Mouse (Mus musculus): ENCODE measurements at regions not wholly inside any gene's neighbourhood (a gene's known extent, or its start where the extent isn't known, plus 50 kb on each side); places are given as distances from the start of the nearest gene placed in this dataset.

DNA sequence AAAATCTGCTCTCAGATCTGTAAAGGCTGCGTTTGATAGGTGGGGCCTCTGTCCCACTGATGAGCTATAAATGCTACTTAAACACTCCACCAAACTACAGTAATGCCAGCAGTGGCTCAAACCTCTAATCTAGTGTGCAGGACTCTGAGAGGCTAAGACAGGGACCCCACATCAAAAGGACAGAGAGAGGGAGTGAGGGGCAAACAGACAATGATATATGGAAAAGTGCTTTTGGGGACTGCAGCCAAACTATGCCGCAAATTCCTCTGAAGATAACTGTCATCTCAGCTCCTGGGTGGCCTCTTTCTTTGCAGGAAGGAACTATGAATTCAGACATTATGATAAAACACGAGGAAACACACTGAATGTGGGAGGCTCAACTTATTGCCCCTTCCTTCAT, 138.9 kb upstream of the Ddit4l start:
- peaks cover 3% of the 10 kb centered on the region; the same call in 1 of the 2 replicates for H3K4me1 ChIP-seq (ENCODE audit: control insufficient read depth, insufficient read depth, insufficient read length, low read length)
- H3K27ac ChIP-seq (replicated peaks; ENCODE audit: low read depth, low read length), result no peak overlapping the region
- H3K4me3 ChIP-seq (ENCODE audit: insufficient read depth, low read depth, low read length), result no peak overlapping the region

DNA sequence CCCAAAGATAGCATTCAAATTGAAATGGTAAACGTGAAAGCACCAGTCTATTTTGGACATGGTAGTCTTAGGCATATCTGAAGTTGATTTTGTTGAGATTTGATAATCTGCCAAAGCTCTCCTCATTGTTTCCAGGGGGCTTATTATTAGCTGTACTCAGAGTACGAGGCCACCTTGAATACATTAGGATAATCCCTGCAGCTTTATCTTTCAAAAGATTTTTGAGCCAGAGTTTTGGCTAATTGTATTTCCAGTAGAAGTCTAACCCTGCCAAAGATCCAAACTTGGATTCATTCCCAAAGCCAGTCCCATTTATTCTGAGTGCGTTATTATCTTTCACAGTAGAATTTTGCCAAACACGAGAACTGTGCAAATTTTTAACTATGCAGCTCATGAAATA, 138.4 kb upstream of the Ddit4l start:
- Histone ChIP-seq H3K4me3 (ENCODE audit: insufficient read depth, low read depth, low read length) (no peak overlapping the region), H3K4me1 (ENCODE audit: control insufficient read depth, insufficient read depth, insufficient read length, low read length) (peaks cover 3% of the 10 kb centered on the region; the same call in 1 of the 2 replicates), H3K27ac (replicated peaks; ENCODE audit: low read depth, low read length) (no peak overlapping the region)

DNA sequence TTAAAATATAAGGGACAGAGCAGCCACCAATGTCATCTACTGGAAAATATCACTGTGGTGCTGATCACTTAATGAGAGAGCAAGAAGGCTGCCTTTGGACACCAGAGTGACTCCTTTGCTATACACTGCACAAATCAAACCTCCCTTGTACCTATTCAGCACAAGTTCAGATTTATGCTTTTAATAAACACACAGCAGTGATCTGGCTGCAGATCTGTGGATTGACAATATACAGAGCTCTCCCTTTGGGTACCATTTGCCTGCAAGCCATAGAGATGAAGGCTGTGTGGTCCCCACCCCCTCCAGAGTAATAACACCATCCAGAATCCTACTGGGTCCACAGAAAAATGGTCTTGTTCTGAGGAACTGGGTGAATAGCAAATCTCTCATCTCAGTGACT, 131.8 kb upstream of the Ddit4l start:
- H3K4me1 ChIP-seq (ENCODE audit: control insufficient read depth, insufficient read depth, insufficient read length, low read length), result no peaks in the 10 kb centered on the region
- no peak overlapping the region for H3K4me3 ChIP-seq (ENCODE audit: insufficient read depth, low read depth, low read length)
- H3K27ac ChIP-seq (replicated peaks; ENCODE audit: low read depth, low read length), result no peak overlapping the region

DNA sequence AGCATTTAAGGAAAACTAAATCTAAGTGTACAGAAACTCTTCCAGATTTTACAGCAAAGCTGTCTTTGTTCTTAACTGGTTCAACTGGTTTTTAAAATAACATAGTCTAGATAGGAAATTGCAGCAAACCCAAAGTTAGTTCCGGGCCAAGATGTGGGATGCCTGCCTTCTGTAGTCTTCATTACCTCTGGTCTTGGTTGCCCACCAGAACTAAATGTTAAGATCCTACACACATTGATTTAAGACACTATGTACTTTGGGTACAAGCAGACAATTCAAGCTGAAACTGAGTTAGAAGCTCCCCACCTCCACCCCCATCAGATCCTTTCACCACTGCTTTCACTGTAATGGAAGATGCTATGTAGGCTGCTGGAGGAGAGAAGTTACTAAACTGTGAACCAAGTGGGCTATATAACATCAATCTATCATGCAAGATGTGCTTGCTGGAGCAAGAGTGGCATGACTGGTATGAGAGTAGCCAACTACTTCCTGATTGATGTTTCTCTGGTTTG, 129.8 kb upstream of the Ddit4l start:
- H3K4me1 ChIP-seq (ENCODE audit: control insufficient read depth, insufficient read depth, insufficient read length, low read length), result no peaks in the 10 kb centered on the region
- no peak overlapping the region for H3K27ac ChIP-seq (replicated peaks; ENCODE audit: low read depth, low read length)
- H3K4me3 ChIP-seq (ENCODE audit: insufficient read depth, low read depth, low read length), result no peak overlapping the region

DNA sequence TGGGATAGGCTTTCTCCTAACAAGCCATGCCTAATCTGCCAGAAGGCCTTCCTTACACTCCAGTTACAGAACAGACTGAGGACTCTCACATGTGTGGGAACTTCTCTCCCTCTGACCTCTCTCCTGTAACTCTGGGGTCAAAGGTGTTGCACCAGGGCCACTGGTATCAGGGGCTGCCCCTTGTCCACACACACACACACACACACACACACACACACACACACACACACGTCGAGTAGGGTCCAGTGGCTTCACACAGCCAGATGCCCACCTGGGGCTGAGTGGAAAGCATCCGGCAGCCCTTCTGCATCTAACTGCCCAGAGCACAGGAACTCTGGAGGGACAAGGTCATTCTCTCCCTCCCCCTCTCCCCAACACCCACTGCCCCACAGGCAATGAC, 123.1 kb upstream of the Ddit4l start:
- Histone ChIP-seq H3K4me1 (ENCODE audit: control insufficient read depth, insufficient read depth, insufficient read length, low read length) (no peaks in the 10 kb centered on the region), H3K27ac (replicated peaks; ENCODE audit: low read depth, low read length) (no peak overlapping the region), H3K4me3 (ENCODE audit: insufficient read depth, low read depth, low read length) (no peak overlapping the region)

DNA sequence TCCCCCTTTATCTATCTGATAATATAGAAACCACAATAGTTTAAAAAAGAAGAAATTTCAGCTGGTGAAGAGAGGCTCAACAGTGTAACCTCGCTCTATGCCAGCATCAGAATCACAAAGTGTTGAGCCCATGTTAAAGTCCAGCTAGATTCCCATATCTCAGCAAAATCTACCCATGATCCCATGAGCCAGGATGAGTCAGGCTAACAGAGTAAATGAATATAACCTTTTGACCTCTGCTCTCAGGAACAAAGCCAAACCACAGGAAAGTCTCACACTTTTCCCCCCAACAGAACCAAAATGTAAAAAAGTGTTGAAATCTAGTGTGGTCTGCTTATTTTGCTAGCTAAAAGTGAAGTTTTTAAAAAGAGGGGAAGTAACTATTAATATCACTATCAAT, 110.1 kb upstream of the Ddit4l start:
- Histone ChIP-seq H3K27ac (replicated peaks; ENCODE audit: low read depth, low read length) (no peak overlapping the region), H3K4me1 (ENCODE audit: control insufficient read depth, insufficient read depth, insufficient read length, low read length) (no peaks in the 10 kb centered on the region)

DNA sequence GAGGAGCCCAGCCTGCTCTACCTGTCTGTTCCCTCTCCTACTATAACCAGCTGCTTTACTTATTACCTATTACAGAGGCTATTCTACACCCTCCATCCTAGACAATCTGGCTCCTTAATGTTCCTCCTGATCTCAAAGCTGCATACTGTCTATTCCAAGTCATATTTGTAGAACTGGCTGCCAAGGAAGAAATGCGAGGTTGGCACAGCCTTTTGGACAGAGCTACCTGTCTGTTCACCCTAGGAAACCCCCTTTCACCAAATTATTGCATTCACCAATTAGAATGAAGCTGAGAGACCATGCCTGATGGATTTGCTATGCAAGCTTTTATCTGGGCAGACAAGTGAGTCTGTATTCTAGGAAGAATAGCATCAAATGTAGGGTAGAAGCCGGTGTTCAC, 109.0 kb upstream of the Ddit4l start:
- Histone ChIP-seq H3K27ac (replicated peaks; ENCODE audit: low read depth, low read length) (no peak overlapping the region), H3K4me3 (ENCODE audit: insufficient read depth, low read depth, low read length) (no peak overlapping the region), H3K4me1 (ENCODE audit: control insufficient read depth, insufficient read depth, insufficient read length, low read length) (no peaks in the 10 kb centered on the region)

More for the DNA sequence above, 110.1 kb upstream of the Ddit4l start:
- H3K4me3 ChIP-seq (ENCODE audit: insufficient read depth, low read depth, low read length), result no peak overlapping the region

DNA sequence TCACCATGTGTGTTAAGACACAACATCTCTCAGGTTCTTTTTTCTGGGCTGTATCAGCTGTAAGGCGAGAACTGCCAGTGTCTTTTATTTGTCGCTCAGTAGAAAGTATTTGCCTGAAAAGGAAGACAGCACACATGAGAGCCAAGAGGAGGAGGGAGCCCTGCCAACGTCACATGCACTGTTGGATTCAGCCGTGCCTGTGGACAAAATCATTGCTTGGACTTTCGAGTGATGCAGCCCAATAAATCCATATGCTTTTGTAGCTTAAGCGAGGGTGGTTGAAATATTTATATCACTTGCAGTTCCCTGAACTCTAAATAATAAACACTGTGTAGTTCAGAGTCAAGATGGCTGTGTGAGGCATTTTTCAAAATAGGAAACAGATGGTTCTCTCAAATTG, 108.4 kb upstream of the Ddit4l start:
- Histone ChIP-seq H3K27ac (replicated peaks; ENCODE audit: low read depth, low read length) (no peak overlapping the region), H3K4me3 (ENCODE audit: insufficient read depth, low read depth, low read length) (no peak overlapping the region), H3K4me1 (ENCODE audit: control insufficient read depth, insufficient read depth, insufficient read length, low read length) (no peaks in the 10 kb centered on the region)

DNA sequence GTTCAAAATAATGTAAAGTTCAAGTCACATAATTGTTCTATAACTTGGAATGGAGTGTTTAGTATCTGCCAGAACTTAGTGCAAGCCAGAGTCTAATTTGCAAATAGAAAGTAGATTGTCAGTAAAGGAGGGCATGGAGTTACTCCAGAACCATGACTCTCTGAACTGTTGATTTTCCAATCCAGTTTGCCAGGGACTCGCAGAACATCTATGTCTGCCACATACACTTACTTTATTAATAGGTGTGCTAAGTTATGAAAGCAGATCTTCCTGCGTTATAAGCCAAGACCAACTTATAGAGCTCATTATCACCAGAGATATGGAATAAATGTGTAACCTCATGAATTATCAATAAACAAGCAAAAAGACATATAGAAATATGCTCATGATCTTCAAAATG, 107.2 kb upstream of the Ddit4l start:
- Histone ChIP-seq H3K27ac (replicated peaks; ENCODE audit: low read depth, low read length) (no peak overlapping the region), H3K4me1 (ENCODE audit: control insufficient read depth, insufficient read depth, insufficient read length, low read length) (no peaks in the 10 kb centered on the region), H3K4me3 (ENCODE audit: insufficient read depth, low read depth, low read length) (no peak overlapping the region)

DNA sequence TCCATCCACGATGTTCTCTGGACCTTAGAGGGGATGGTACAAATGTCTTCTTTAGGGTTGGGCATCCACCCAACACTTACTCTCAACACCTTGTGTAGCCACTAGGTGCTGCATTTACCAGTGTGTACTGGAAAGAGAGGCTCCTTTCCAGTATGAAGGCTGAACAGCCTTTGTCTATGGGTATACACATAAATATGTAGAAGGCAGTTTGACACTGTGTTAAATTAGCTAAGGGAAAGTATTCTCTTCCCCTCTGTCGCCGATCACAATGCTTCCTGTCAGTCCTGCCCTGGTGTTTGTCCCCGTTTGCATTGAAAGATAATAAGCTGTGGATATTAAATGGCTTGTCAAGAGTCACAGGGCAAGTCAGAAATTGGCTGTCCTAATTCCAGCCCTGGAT, 104.0 kb upstream of the Ddit4l start:
- Histone ChIP-seq H3K27ac (replicated peaks; ENCODE audit: low read depth, low read length) (no peak overlapping the region), H3K4me3 (ENCODE audit: insufficient read depth, low read depth, low read length) (no peak overlapping the region), H3K4me1 (ENCODE audit: control insufficient read depth, insufficient read depth, insufficient read length, low read length) (no peaks in the 10 kb centered on the region)

DNA sequence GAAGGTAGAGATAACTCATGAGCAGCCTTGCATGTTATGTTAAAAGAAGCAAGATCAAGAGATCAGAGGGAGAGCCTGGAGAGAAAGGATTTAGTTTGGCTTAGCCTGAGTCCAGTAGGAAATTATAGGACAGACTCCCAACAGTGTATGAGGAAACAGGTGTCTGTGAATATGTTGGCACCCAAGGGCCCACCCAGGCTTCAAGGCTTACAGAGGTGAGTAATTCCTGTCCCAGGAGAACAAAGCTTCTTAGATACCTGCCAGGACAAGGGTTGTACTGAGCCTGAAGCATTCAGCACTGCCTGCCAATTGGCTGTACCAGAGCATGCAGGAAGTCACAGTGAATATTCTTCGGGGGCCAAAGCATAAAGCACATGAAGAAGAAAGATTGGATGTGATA, 101.2 kb upstream of the Ddit4l start:
- no peak overlapping the region for H3K27ac ChIP-seq (replicated peaks; ENCODE audit: low read depth, low read length)
- H3K4me3 ChIP-seq (ENCODE audit: insufficient read depth, low read depth, low read length), result no peak overlapping the region
- no peaks in the 10 kb centered on the region for H3K4me1 ChIP-seq (ENCODE audit: control insufficient read depth, insufficient read depth, insufficient read length, low read length)

DNA sequence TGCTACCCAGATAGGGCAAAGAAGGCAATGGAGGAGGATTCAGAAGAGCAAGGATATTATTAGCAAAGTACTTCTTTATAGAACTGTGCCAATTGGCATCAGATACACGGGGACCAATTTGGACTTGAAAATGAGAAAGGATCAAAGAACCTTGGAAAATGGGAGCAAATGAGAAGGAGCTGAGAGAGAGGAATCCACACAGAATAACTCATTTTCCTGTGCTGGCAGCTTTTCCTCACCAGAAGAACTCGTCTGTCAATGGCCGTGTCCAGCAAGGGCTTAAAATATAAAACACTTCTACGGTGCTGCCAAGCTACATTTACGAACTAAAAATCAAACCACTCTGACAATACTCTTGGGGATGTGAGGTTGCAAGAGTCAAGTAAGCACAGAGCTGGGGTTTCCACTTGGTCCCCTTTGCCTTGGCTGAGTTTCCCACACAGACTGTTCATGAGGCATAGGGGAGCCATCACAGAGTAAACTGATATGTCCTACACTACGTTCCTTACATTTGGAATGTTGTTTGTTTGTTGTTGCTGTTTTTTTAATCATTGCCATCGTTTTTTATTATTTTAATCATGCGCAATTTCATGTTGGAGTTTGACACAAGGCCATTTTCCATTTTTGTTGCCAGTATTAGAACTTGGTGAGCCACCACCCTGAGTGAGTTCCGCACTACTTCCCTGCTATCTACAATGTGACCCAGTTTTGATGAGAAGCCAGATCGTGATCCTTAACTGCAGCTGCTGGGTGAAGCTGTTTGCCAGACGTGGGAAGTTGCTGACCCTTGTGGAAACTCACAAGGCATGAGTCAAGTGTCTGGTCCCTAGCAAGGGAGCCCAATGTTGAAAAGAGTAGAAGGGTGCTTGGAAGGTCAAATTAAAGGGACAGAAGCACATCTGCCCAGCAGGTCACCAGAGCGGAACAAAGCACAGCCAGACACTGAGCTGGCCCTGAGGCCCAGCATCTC, 95.5 kb upstream of the Ddit4l start:
- H3K4me1 ChIP-seq (ENCODE audit: control insufficient read depth, insufficient read depth, insufficient read length, low read length), result no peaks in the 10 kb centered on the region
- no peak overlapping the region for H3K27ac ChIP-seq (replicated peaks; ENCODE audit: low read depth, low read length)
- H3K4me3 ChIP-seq (ENCODE audit: insufficient read depth, low read depth, low read length), result no peak overlapping the region

DNA sequence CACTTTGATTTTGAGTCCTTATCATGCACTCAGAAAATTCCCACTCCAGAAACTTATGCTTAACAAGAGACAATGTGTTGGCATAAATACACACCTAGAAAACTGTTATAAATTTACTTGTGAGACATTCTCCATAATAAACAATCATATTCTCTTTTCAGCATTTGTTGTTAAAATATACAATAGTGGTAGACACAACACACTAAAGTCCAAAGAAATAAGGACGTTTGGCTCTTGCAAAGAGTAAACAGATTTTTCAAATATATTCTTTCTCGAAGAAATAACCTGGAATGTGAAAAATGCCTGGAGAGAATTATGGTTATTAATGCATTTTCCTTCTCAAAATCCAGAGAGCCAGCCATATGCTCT, 91.8 kb upstream of the Ddit4l start:
- Histone ChIP-seq H3K27ac (replicated peaks; ENCODE audit: low read depth, low read length) (no peak overlapping the region), H3K4me1 (ENCODE audit: control insufficient read depth, insufficient read depth, insufficient read length, low read length) (no peaks in the 10 kb centered on the region), H3K4me3 (ENCODE audit: insufficient read depth, low read depth, low read length) (no peak overlapping the region)

DNA sequence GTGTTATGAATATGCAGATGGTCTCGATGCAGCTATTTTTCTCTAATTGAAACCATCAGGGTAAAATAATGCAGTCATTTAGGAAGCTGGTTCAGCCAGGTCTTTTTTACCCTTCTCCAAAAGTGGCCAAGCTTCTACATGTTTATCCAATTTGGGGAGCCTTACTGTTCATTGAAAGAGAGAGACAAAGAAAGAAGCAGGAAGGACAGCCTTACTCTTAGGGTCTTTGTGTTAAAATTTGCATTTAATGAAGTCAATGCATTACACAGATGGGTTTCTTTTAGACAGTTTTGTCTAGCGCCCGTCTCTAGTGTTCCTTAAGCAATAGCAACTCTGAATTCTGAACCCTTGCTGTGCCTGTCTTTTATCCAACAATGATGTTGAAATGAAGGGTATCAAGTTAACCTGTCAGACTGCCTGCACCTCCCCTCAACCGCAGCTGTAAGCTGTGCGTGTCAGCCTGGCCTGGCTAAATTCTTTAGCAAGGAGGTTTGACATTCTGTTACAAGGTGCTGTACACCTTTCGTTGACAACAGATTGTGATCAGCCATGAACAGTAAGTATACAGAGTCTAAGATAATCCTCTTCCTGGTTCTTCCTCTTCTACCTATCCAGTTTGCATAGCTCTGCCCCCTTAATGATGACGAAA, 91.3 kb upstream of the Ddit4l start:
- H3K4me1 ChIP-seq (ENCODE audit: control insufficient read depth, insufficient read depth, insufficient read length, low read length), result no peaks in the 10 kb centered on the region
- no peak overlapping the region for H3K4me3 ChIP-seq (ENCODE audit: insufficient read depth, low read depth, low read length)
- H3K27ac ChIP-seq (replicated peaks; ENCODE audit: low read depth, low read length), result no peak overlapping the region

DNA sequence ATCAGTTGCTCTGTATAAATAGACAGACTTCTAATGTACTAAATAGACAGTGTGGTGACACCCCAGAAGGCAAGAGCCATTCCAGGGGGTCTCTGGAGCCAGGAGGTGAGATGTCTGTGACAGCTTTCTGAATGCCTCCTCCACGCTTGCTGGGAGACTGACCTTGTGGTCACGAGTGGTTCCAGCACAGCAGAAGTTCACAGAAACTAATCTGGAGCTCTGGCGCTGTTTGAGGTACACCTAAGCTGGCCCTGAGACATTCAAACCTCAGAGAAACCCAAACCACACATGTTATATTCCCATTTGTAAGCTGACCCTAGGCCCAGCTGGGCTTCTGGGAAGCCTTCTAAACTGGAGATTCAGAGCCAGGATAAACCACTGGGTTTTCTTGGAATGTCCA, 79.7 kb upstream of the Ddit4l start:
- Histone ChIP-seq H3K4me3 (ENCODE audit: insufficient read depth, low read depth, low read length) (no peak overlapping the region), H3K27ac (replicated peaks; ENCODE audit: low read depth, low read length) (no peak overlapping the region), H3K4me1 (ENCODE audit: control insufficient read depth, insufficient read depth, insufficient read length, low read length) (no peaks in the 10 kb centered on the region)

DNA sequence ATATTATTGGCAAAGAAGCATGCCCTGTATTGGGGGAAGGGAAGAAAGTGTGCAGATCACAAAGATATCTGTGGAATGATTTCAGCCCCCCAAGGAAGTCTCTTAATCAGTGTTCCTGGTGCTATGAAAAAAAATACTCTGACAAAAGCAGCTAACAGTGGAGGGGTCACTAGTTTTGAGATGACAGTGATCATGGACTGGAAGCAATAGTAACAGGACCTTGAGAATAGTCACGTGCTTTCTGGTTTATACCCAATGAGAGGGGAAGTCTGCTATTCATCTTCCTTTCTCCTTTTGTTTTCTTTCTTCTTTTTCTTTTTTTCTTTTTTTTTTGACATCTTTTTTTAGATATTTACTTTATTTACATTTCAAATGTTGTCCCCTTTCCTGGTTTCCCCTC, 79.1 kb upstream of the Ddit4l start:
- H3K4me1 ChIP-seq (ENCODE audit: control insufficient read depth, insufficient read depth, insufficient read length, low read length), result no peaks in the 10 kb centered on the region
- H3K4me3 ChIP-seq (ENCODE audit: insufficient read depth, low read depth, low read length), result no peak overlapping the region
- no peak overlapping the region for H3K27ac ChIP-seq (replicated peaks; ENCODE audit: low read depth, low read length)
